Mouse (Mus musculus): ENCODE data around the gene Nlgn3.

Gene Nlgn3

GRCm38 (mm10) chrX:101299055-101299454, at the start of gene Nlgn3:
Gene Nlgn3 (plus strand): TSS chrX:101299168.
- no peak for DNase-seq (ENCODE audit: low read depth, low spot score)

DNA sequence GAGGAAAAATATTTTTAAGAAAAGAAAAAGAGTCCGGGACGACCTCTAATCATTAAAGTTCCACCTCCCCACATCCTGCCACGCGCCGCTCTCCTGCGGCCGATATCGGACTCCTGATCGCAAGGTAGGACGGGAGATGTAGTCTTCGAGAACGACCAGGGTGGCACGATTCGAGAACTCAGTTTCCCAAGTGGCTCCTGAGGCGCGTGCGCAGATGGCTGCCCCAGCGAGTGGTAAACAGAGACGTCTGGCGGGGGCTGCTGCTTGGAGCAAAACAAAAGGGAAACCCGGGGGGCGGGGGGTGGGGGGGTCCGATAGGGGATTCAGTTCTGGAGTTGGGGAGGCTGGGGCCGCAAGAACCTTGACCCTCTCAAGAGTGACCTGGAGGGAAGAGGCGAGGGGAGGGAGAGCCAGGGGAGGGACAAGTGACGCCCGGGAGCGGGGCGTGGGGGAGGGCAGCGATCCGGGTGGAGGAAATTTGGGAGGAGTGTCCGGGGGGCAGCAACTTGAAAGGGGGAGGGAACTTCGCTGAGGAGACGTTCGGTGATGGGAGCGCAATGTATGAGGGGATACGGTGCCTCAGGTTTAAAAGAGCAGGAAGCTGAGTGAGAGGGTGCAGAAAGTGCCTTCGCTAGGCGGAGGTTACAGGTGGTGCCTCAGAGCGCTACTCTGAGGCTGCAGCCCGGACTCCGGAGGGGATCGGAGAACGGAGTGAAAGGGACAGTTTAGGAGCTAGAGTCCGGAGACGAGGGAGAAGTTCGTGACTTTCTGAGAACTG, 44.8 kb upstream of the Nlgn3 start, which contains the start of gene Foxo4:
Gene Foxo4 (plus strand): TSS at position 577 of the 778 bp plus-strand sequence.
- peak; percentile 93 for DNase-seq (ENCODE audit: low read depth, low spot score)

- DNase-seq (ENCODE audit: low read depth, low spot score), result no peak
Measured at GRCm38 (mm10) chrX:101254740-101255139, 44.2 kb upstream of the Nlgn3 start.

DNA sequence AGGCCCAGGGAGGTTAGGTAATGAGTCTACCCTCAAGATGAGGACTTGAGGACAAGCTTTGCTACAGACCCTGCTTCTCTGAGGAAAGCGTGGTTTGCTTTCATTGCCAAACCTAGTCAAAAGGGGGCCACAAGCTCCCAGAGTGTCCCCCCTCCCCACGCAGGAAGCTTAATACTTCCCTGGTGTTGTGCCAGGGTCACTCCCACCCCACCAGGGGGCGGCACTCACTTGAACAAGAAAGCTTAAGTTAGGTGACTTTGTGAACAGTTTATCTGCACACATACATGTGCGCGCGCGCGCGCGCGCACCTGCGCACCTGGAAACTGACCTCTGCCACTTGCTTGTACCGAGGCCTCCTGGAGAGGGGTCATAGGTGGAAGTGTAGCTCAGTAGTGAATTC, 42.4 kb upstream of the Nlgn3 start:
- DNase-seq (ENCODE audit: low read depth, low spot score), result peak; percentile 76

DNA sequence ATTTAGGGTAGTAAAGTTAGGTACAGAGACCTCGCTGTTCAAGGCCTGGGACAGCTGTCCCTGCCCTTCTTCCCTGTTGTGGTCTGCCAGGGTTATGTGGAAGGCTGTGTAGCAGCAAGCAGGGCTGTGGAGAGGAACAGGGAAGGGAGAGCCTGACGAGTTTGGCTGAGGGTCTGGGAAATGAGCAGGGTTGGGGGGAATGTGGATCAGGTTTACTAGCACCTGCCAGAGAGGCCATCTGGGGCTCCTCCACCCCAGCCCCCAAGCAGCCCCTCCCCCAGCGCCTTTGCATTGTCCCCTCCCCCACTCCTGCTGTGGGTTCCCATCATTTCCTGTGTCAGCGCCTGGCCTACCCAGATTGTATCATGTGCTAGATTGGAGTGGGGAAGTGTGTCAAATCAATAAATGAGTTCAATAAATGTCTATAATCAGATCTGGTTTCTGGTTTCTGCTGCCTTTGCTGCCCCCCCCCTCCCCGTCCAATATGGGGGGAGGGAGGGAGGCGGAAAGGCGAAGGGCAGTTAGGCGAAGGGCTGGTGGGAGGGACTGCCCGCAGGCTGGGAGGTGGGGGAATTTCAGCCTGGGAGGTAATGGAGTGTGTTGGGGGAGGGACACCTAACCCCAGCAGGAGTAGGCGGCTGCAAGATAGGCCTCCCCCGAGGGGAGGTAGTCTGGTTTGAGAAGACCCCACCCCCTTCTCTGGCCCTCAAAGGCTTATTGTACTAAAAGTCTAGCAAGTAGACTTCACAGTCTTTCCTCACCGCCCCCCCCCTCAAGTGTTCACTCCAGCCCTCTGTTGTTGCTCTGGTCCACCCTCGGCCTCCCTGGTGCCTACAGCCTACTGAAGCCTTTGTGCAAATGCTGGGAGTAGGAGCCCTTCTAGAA, 38.3 kb upstream of the Nlgn3 start:
- peak; percentile 59 for DNase-seq (ENCODE audit: low read depth, low spot score)

- DNase-seq (ENCODE audit: low read depth, low spot score), result no peak
Measured at GRCm38 (mm10) chrX:101263892-101264291, 35.1 kb upstream of the Nlgn3 start, which contains the start of gene Gm614. Gene Gm614 (minus strand): TSS chrX:101263992.

DNA sequence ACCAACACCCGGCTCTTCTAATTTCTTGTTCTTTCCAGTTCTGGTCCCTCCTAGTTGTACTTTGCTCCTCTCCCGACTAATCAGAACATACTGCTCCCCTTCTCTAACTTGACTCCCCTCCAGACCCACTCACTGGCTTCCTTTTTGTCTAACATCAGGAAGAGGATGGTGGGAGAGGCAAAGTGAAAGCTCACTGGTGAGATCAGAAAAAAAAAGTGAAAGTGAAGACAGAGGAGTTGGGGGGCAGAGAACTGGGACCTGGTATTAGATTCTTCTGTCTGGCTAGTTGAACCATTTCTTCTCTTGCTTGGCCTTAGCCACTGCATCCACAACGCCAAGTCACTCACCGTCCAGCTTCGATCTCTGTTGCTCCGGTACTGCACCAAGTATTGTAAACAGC, 32.3 kb upstream of the Nlgn3 start:
- peak; percentile 27 for DNase-seq (ENCODE audit: low read depth, low spot score)

GRCm38 (mm10) chrX:101268025-101268754, 30.8 kb upstream of the Nlgn3 start, which contains the start of gene Il2rg:
Gene Il2rg (minus strand): TSS chrX:101268255.
- DNase-seq (ENCODE audit: low read depth, low spot score), result peak; percentile 90

DNA sequence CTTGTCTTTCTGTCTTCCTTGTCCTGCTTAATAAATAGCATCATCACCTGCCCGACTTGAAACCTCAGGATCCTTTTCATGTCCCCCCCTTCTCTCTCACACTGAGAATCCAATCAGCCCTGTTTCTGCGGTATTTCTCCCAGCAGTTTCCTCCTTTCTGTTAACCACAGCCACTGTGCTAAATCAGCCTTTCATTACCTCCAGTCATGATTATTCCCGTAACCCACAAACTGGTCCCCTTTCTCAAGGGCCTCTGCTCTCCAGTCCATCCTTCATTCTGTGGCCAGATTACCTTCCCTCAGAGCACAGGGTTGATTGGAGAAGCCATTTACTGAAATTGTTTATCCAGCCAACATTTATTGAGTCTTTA, 30.2 kb upstream of the Nlgn3 start, which contains the start of gene Gm20489:
Gene Gm20489 (minus strand): TSS at position 269 of the 370 bp plus-strand sequence.
- no peak for DNase-seq (ENCODE audit: low read depth, low spot score)

- DNase-seq (ENCODE audit: low read depth, low spot score), result peak; percentile 37
Measured at GRCm38 (mm10) chrX:101273410-101273809, 25.6 kb upstream of the Nlgn3 start.

GRCm38 (mm10) chrX:101273875-101274738, 24.9 kb upstream of the Nlgn3 start, which contains the start of gene Med12:
Gene Med12 (plus strand): TSS chrX:101274030.
- peak; percentile 92 for DNase-seq (ENCODE audit: low read depth, low spot score)

- no peak for DNase-seq (ENCODE audit: low read depth, low spot score)
Measured at GRCm38 (mm10) chrX:101282813-101283212, 16.2 kb upstream of the Nlgn3 start.

DNA sequence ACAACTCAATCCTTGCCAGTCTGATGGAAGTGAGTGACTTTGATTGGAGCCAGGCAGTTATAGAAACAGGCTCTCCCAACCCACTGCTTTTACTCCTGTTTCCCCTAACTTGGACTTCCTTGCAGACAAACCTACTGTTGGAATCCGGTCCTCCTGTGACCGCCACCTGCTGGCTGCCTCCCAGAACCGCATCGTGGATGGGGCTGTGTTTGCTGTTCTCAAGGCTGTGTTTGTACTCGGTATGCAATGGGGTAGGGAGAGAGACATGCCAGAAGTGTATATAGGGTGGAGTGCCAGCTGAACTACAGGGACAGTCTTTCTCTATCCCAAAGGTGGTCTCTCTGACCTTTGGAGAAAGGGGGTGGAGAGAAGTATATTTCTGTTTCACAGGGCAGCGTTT, 13.4 kb upstream of the Nlgn3 start:
- peak; percentile 80 for DNase-seq (ENCODE audit: low read depth, low spot score)

DNA sequence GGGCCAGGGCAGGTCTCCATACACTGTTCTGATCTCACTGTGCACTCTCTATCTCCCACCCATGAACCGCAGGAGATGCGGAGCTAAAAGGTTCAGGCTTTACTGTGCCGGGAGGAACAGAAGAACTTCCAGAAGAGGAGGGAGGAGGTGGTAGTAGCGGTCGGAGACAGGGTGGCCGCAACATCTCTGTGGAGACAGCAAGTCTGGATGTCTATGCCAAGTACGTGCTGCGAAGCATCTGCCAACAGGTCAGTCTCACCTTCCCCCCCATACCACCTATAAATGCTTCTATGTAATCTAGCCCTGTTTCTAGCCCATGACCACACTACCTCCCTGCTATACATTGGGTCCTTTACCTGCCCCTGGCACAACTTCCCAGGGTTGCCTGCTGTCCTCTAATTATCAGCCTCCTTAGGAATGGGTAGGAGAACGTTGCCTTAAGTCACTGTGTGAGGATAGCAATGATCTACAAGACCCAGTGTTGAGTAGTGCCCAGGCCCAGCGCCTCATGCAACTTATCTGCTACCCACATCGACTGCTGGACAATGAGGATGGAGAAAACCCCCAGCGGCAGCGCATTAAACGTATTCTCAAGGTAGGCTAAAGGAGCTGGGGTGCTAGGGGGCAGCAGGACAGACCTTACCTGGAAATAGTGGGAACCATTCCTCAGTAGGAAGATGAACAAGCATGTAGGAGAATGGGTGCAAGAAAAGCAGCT, 12.9 kb upstream of the Nlgn3 start:
- DNase-seq (ENCODE audit: low read depth, low spot score), result no peak

DNA sequence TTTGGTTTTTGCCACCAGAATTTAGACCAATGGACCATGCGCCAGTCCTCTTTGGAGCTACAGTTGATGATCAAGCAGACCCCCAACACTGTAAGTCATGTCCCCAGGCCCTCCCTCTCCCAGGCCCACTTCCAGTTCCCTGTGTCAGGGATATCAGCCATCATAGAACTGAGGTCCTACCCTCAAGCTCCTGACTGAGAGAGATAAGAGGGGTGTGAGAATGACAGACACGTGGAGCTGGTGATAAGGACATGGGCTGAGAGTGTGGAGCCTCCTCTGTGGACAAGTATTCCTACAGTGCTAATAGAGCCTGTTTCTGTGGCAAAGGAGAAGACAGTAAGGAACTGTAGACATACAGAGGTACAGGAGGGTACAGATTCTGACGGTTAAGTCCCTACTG, 11.4 kb upstream of the Nlgn3 start:
- no peak for DNase-seq (ENCODE audit: low read depth, low spot score)

DNA sequence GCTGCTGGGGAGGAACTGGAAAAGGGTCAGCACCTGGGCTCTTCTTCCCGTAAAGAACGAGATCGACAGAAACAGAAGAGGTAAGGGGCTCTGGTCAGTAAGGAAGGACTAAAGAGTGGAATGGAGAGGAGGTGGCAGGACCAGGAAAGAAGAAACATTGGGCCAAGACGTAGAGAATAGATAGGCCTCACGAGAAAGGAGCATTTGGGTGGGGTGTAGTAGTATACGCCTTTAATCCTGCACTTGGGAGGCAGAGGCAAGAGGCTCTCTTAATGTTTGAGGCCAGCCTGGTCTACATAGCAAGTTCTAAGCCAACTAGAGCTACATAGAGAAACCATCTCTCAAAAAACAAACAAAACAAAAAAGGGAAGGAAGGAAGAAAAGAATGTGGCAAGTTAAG, 10.5 kb upstream of the Nlgn3 start:
- no peak for DNase-seq (ENCODE audit: low read depth, low spot score)

DNA sequence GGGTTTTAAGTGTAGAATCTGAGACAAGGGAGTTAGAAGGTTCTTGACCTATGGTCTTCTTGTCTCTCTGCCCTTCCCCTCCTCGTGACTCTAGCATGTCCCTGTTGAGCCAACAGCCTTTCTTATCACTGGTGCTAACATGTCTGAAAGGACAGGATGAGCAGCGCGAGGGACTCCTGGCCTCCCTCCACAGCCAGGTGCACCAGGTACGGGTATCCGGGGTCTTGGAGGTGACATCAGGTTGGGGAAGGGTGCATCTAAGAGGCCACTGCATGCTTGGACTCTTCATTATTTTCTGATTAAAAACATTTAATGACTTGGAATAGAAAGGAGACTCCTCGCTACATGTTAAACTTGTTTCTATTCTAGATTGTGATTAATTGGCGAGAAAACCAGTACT, 9.9 kb upstream of the Nlgn3 start:
- DNase-seq (ENCODE audit: low read depth, low spot score), result no peak

DNA sequence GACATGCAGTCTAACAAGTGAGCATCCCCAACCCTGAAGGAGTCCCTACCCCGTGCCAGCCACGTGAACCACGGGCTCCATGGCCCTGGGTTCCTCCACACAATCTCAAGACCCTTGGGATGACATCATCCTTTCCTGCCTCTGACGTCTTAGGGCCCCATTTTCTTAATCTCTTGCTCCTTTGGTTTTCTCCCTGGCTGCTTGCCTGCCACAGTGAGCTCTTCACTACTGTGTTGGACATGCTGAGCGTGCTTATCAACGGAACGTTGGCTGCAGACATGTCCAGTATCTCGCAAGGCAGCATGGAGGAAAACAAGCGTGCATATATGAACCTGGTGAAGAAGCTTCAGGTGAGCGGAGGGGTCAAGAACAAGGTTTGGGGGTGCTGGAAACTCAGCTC, 8.9 kb upstream of the Nlgn3 start:
- DNase-seq (ENCODE audit: low read depth, low spot score), result no peak

- DNase-seq (ENCODE audit: low read depth, low spot score), result no peak
Measured at GRCm38 (mm10) chrX:101299473-101300426, 782 bp downstream of the Nlgn3 start.
